Mouse (Mus musculus) brain, embryonic 14.5 days (tissue): ENCODE measurements at regions not wholly inside any gene's neighbourhood (a gene's known extent, or its start where the extent isn't known, plus 50 kb on each side); places are given as distances from the start of the nearest gene placed in this dataset.

ENCODE experiments used
- CTCF ChIP-seq: fragments of 200-500 bp; IDR thresholded peaks from 2 replicates; pipeline ENCODE4 v1.5.1; 2012; ENCODE audit warnings: inconsistent platforms, mild to moderate bottlenecking, moderate library complexity, borderline replicate concordance; ENCODE audit not compliant: insufficient read depth, insufficient read length; ENCODE audit errors: extremely low read depth
- POLR2A ChIP-seq: fragments of 200-500 bp; IDR thresholded peaks from 2 replicates; pipeline ENCODE4 v1.6.1; 2012; ENCODE audit warnings: mild to moderate bottlenecking, inconsistent platforms, borderline replicate concordance; ENCODE audit not compliant: poor library complexity, insufficient read depth, insufficient read length, severe bottlenecking; ENCODE audit errors: extremely low read depth

DNA sequence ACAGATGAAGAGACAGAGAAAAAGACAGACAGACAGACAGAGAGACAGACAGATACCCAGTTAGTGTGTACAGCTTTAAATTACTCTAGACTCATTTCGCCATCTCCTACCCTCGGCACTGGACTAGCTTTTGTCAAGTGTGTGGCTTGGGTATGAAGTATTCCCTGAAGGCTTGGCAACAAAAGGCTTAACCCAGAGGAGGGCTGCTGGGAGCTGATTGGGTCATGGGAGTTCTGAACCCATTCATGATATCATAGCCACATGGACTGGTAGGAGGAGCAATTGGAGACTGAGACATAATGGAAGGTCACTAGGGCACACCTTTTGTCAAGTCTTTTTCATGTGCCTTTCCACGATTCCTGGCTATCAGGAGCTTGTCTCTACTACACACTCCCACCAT is 223.7 kb upstream of the Vstm2b start:
- TF ChIP-seq CTCF (no peak), POLR2A (no peak)
